Mouse (Mus musculus) liver, embryonic 13.5 days (tissue): Measurements from ENCODE around the gene Pagr1b. TPM values are rescaled to one million over a fixed set of nuclear protein-coding genes. Genes with fewer than 3 reads are reported as not detected.

Experiments
- ATAC-seq: fragments of 200-750 bp; cut with Nextera tagmentation; 2 replicates; pipeline ENCODE4 v1.8.0; 2017; ENCODE audit warnings: low read depth, mild to moderate bottlenecking, moderate number of reproducible peaks, moderate library complexity
- DNase-seq: peaks from one replicate; pipeline ENCODE4 v3.0.0; 2022
- H3K27ac ChIP-seq: fragments of 300-500 bp; sonication (generic); 2 replicates; pipeline ENCODE4 v1.5.1; 2015; ENCODE audit warnings: moderate library complexity, mild to moderate bottlenecking, inconsistent platforms
- H3K27me3 ChIP-seq: fragments of 300-500 bp; sonication (generic); 2 replicates; pipeline ENCODE4 v1.6.1; 2015; ENCODE audit warnings: mild to moderate bottlenecking, inconsistent platforms
- H3K36me3 ChIP-seq: fragments of 300-500 bp; sonication (generic); 2 replicates; pipeline ENCODE4 v1.6.1; 2015; ENCODE audit warnings: mild to moderate bottlenecking, inconsistent platforms
- H3K4me1 ChIP-seq: fragments of 300-500 bp; sonication (generic); replicated peaks from 2 replicates; pipeline ENCODE4 v1.6.1; 2015; ENCODE audit warnings: inconsistent platforms
- H3K4me2 ChIP-seq: fragments of 300-500 bp; sonication (generic); 2 replicates; pipeline ENCODE4 v1.6.1; 2015; ENCODE audit warnings: inconsistent platforms, mild to moderate bottlenecking, moderate library complexity
- H3K4me3 ChIP-seq: fragments of 300-500 bp; sonication (generic); replicated peaks from 2 replicates; pipeline ENCODE4 v1.5.1; 2015; ENCODE audit warnings: mild to moderate bottlenecking, inconsistent platforms
- H3K9ac ChIP-seq: fragments of 300-500 bp; sonication (generic); 2 replicates; pipeline ENCODE4 v1.6.1; 2015; ENCODE audit warnings: mild to moderate bottlenecking, inconsistent platforms
- H3K9me3 ChIP-seq: fragments of 300-500 bp; sonication (generic); replicated peaks from 2 replicates; pipeline ENCODE4 v1.6.1; 2016; ENCODE audit warnings: inconsistent platforms
- WGBS: fragments of 180-500 bp; shearing (Covaris S2); methylation state at CpG from one replicate; pipeline ENCODE4 v1.1.7; 2015; ENCODE audit not compliant: insufficient replicate concordance; 5-methylcytosine and 5-hydroxymethylcytosine counted together
- microRNA-seq: library from miRNA; unstranded; fragments of <30 nt; microRNA quantifications from one replicate; pipeline ENCODE4, GENCODE M21; 2016
- polyA plus RNA-seq: library from polyadenylated mRNA; unstranded; fragments of >200 nt; fragmentation: Nextera tagmentation; extraction: Ambion mirVana; gene quantifications from 2 replicates; pipeline ENCODE4 v1.2.1, GENCODE M21; 2015

Gene Pagr1b
- polyA plus RNA-seq, 1 experiment from 2014 or later = 0.27 TPM

GRCm38 (mm10) chr7:126965568-126965967 is 50.7 kb downstream of the Pagr1b start:
- WGBS = 43% methylated on average over 3 of the region's 3 CpGs
- no peak for DNase-seq
- Histone ChIP-seq H3K4me3 (no peak overlapping the region), H3K9me3 (no peaks in the 10 kb centered on the region), H3K4me2 (no peak overlapping the region), H3K27me3 (peaks cover 21% of the 10 kb centered on the region), H3K9ac (no peak overlapping the region), H3K27ac (no peak overlapping the region), H3K36me3 (no peaks in the 10 kb centered on the region), H3K4me1 (no peaks in the 10 kb centered on the region)
- ATAC-seq = no peak

DNA sequence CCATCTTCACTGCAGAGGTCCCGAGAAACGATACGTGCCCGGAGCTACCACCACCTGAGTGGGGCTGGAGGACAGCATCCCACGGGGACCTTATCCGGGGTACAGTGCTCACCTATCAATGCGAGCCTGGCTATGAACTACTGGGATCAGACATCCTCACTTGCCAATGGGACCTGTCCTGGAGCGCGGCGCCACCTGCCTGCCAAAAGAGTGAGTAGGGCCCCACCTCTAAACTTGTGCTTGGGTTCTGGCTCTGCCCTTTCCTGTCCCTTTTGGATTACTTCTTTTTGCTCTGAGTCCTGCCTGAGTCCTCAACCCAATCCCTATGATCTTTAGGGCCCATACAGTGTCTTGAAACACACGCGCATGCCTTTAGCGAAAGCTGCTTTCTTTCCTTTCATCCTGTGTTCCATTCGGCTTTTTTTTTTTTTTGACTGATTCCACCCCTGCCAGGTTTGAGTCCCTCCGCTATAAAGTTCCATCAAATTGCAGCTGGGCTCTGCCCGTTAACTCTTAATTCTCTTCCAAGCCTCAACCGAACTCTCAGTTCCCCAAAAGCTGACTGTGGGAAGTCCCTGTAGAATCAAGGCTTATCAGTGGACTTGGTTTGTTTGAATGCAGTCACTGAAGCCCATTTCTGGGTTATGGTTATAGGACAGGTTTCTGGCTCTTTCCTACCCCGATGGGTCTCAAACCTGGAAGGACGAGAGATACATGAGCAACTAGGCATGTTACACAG is 52.6 kb downstream of the Pagr1b start:
- no peaks in the 10 kb centered on the region for H3K36me3 ChIP-seq
- no peaks in the 10 kb centered on the region for H3K9me3 ChIP-seq
- no peak overlapping the region for H3K4me3 ChIP-seq
- H3K27me3 ChIP-seq = peaks cover 21% of the 10 kb centered on the region
- no peak overlapping the region for H3K4me2 ChIP-seq
- no peak overlapping the region for H3K27ac ChIP-seq
- ATAC-seq = no peak
- H3K9ac ChIP-seq = no peak overlapping the region
- 37% methylated on average over 19 of the region's 19 CpGs for WGBS
- no peaks in the 10 kb centered on the region for H3K4me1 ChIP-seq
- no peak for DNase-seq

DNA sequence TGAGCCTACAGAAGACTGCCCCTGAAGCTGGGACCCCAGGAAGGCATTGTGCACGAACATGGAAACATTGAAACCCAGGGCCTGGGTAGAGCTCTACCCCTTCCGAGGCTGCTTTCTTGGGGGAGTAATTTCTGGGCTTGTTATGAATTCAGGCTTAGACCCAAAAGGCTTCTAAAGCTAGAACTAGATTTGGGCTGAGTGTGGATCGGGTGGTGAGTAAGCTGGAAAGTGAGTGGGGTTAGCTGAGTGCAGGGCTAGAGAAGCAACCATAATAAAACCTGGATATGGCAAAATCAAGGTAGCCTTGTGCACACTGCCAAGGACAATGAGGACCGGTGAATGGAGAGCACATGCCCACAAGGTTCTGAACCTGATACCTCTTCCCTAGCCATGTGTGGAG is 54.3 kb downstream of the Pagr1b start:
- ATAC-seq (no peak), DNase-seq (no peak)
- H3K4me1 ChIP-seq = no peaks in the 10 kb centered on the region
- H3K9ac ChIP-seq = no peak overlapping the region
- H3K27ac ChIP-seq = no peak overlapping the region
- H3K27me3 ChIP-seq = peaks cover 21% of the 10 kb centered on the region
- H3K36me3 ChIP-seq = no peaks in the 10 kb centered on the region
- no peaks in the 10 kb centered on the region for H3K9me3 ChIP-seq
- WGBS = 71% methylated on average over 4 of the region's 4 CpGs
- no peak overlapping the region for H3K4me2 ChIP-seq
- H3K4me3 ChIP-seq = no peak overlapping the region

DNA sequence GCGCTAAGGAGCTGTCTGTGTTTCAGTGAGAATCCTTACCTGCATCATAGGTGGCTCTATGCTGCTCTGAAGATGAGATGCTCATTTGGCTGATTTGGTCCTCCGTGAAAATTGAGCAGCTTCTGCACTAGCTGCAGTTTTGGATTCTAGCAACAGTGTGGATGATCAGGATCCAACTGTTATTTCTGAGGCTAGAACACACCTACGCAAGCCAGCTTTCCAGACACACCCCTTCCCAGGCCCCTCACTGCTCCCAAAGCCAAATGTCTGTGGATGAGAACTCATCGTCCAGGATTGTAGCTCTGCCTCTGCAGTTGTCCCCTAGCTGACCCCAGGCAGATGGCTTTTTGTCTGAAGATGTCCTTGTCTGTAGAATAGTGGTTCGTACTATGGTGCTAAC is 55.2 kb downstream of the Pagr1b start:
- H3K27ac ChIP-seq = no peak overlapping the region
- no peaks in the 10 kb centered on the region for H3K4me1 ChIP-seq
- H3K27me3 ChIP-seq = peaks cover 21% of the 10 kb centered on the region
- H3K4me3 ChIP-seq = no peak overlapping the region
- H3K9ac ChIP-seq = no peak overlapping the region
- DNase-seq = no peak
- H3K9me3 ChIP-seq = no peaks in the 10 kb centered on the region
- no peaks in the 10 kb centered on the region for H3K36me3 ChIP-seq
- 75% methylated on average over 5 of the region's 5 CpGs for WGBS
- ATAC-seq = no peak
- H3K4me2 ChIP-seq = no peak overlapping the region

DNA sequence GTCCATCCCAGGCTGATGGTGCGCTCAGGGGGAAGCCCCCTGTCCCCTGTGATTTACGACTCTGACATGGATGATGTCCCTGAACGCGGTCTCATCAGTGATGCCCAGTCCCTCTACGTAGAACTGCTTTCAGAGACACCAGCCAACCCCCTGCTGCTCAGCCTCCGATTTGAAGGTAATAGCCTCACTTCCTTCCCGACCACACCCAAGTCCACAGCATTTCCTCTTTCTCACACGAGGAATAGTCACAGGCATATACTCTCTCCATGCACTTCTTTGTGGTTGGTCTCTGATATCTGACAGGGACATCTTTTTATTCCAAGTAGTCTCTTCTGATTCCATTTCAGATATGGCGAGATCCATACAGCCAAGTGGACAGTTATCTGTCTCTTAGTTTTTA is 56.5 kb downstream of the Pagr1b start:
- ATAC-seq (no peak), DNase-seq (no peak)
- H3K9me3 ChIP-seq = no peaks in the 10 kb centered on the region
- H3K36me3 ChIP-seq = no peaks in the 10 kb centered on the region
- no peak overlapping the region for H3K9ac ChIP-seq
- 37% methylated on average over 9 of the region's 9 CpGs for WGBS
- H3K4me2 ChIP-seq = no peak overlapping the region
- H3K27ac ChIP-seq = no peak overlapping the region
- peaks cover 21% of the 10 kb centered on the region for H3K27me3 ChIP-seq
- H3K4me3 ChIP-seq = no peak overlapping the region
- H3K4me1 ChIP-seq = no peaks in the 10 kb centered on the region

DNA sequence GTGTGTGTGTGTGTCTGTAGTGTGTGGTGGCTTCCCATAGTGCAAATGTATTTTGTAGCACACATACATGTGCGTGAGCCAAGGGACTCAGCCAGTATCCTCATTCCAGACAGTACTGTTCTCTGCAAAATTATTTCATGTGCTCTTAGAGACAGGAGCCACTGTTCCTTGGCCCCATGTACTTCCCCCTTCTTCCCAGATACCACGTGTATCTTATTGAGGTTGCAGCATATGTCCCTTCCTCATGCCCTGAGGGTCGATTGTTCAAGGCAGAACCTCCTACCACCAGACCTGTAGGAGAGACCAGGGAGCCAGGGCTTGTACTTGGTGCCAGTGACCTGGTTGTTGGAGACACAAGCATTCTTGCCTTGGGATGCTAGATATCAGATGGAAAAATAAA is 61.2 kb downstream of the Pagr1b start:
- no peak overlapping the region for H3K27ac ChIP-seq
- peaks cover 38% of the 10 kb centered on the region for H3K27me3 ChIP-seq
- H3K4me3 ChIP-seq = no peak overlapping the region
- H3K4me1 ChIP-seq = peaks cover 11% of the 10 kb centered on the region
- H3K4me2 ChIP-seq = no peak overlapping the region
- no peak for ATAC-seq
- H3K9me3 ChIP-seq = no peaks in the 10 kb centered on the region
- H3K9ac ChIP-seq = no peak overlapping the region
- H3K36me3 ChIP-seq = no peaks in the 10 kb centered on the region
- WGBS = 38% methylated on average over 3 of the region's 3 CpGs
- DNase-seq = no peak

GRCm38 (mm10) chr7:126952646-126953045 is 63.6 kb downstream of the Pagr1b start:
- ATAC-seq (no peak), DNase-seq (no peak)
- Histone ChIP-seq H3K36me3 (no peaks in the 10 kb centered on the region), H3K4me2 (no peak overlapping the region), H3K27me3 (peaks cover 55% of the 10 kb centered on the region), H3K9ac (no peak overlapping the region), H3K9me3 (no peaks in the 10 kb centered on the region), H3K4me1 (peaks cover 20% of the 10 kb centered on the region), H3K27ac (no peak overlapping the region), H3K4me3 (no peak overlapping the region)
- WGBS = under 1% methylated on average over 8 of the region's 8 CpGs

GRCm38 (mm10) chr7:126951741-126952140 is 64.5 kb downstream of the Pagr1b start:
- no peak overlapping the region for H3K9ac ChIP-seq
- no peak for ATAC-seq
- WGBS = 19% methylated on average over 4 of the region's 4 CpGs
- H3K4me2 ChIP-seq = no peak overlapping the region
- H3K9me3 ChIP-seq = no peaks in the 10 kb centered on the region
- H3K36me3 ChIP-seq = 0 out of 2 replicates have a peak, but pooled peaks cover 3% of the 10 kb centered on the region
- H3K27me3 ChIP-seq = peaks cover 55% of the 10 kb centered on the region
- H3K4me3 ChIP-seq = no peak overlapping the region
- no peak for DNase-seq
- peaks cover 20% of the 10 kb centered on the region for H3K4me1 ChIP-seq
- H3K27ac ChIP-seq = no peak overlapping the region

Small RNA genes within 50 kb of the gene (microRNA-seq; reads per million reads assigned to microRNA genes)
- gene Gm44343 = not detected

Other genes with a start within 250 kb of the Pagr1b start
- 68.4 and 77.3 TPM in 2 replicates for gene Ypel3, start 239.5 kb downstream of the Pagr1b start, polyA plus RNA-seq
- gene Tbx6, start 235.0 kb downstream of the Pagr1b start, polyA plus RNA-seq = 0.35 and 0.45 TPM in 2 replicates
- gene Ppp4c, start 224.0 kb downstream of the Pagr1b start, polyA plus RNA-seq = 133 and 141 TPM in 2 replicates
- 0.10 and 0.13 TPM in 2 replicates for gene Fam57b, start 218.8 kb downstream of the Pagr1b start, polyA plus RNA-seq
- gene 4930451I11Rik, start 184.8 kb downstream of the Pagr1b start, polyA plus RNA-seq = not detected in 2 replicates
- gene Doc2a, start 169.1 kb downstream of the Pagr1b start, polyA plus RNA-seq = 0.12 and 0.29 TPM in 2 replicates
- 17.8 and 18.9 TPM in 2 replicates for gene Hirip3, start 154.5 kb downstream of the Pagr1b start, polyA plus RNA-seq
- gene Ino80e, start 154.1 kb downstream of the Pagr1b start, polyA plus RNA-seq = 55.2 and 65.3 TPM in 2 replicates
- 11.6 and 12.9 TPM in 2 replicates for gene Taok2, start 131.8 kb downstream of the Pagr1b start, polyA plus RNA-seq
- 16.1 and 16.5 TPM in 2 replicates for gene Tmem219, start 93.6 kb downstream of the Pagr1b start, polyA plus RNA-seq
- gene Kctd13, start 87.6 kb downstream of the Pagr1b start, polyA plus RNA-seq = 6.2 and 6.9 TPM in 2 replicates
- gene Asphd1, start 66.9 kb downstream of the Pagr1b start, polyA plus RNA-seq = not detected in 2 replicates
- 0.06 and 0.09 TPM in 2 replicates for gene Sez6l2, start 65.9 kb downstream of the Pagr1b start, polyA plus RNA-seq
- gene Cdipt, start 40.6 kb downstream of the Pagr1b start, polyA plus RNA-seq = 50.7 and 55.5 TPM in 2 replicates
- gene Cdiptos, start 40.4 kb downstream of the Pagr1b start, polyA plus RNA-seq = 0.37 and 0.65 TPM in 2 replicates
- 7.8 and 8.6 TPM in 2 replicates for gene Mvp, start 1.9 kb downstream of the Pagr1b start, polyA plus RNA-seq
- gene Pagr1a, start 868 bp upstream of the Pagr1b start, polyA plus RNA-seq = 38.7 and 50.1 TPM in 2 replicates
- gene Gm42742, start 4.6 kb upstream of the Pagr1b start, polyA plus RNA-seq = 5.1 and 11.3 TPM in 2 replicates
- 0.22 and 0.47 TPM in 2 replicates for gene Prrt2, start 4.7 kb upstream of the Pagr1b start, polyA plus RNA-seq
- gene Maz, start 10.6 kb upstream of the Pagr1b start, polyA plus RNA-seq = 38.2 and 42.2 TPM in 2 replicates
- 109 and 122 TPM in 2 replicates for gene Kif22, start 26.0 kb upstream of the Pagr1b start, polyA plus RNA-seq
- not detected in 2 replicates for gene Zg16, start 70.8 kb upstream of the Pagr1b start, polyA plus RNA-seq
- 7.0 and 7.3 TPM in 2 replicates for gene AI467606, start 74.9 kb upstream of the Pagr1b start, polyA plus RNA-seq
- 44.4 and 49.1 TPM in 2 replicates for gene Qprt, start 105.7 kb upstream of the Pagr1b start, polyA plus RNA-seq
- gene Spn, start 121.3 kb upstream of the Pagr1b start, polyA plus RNA-seq = 8.2 and 8.7 TPM in 2 replicates
- 27.1 and 32.1 TPM in 2 replicates for gene Cd2bp2, start 179.6 kb upstream of the Pagr1b start, polyA plus RNA-seq
- 15.8 and 15.9 TPM in 2 replicates for gene Tbc1d10b, start 192.0 kb upstream of the Pagr1b start, polyA plus RNA-seq
- gene Mylpf, start 192.4 kb upstream of the Pagr1b start, polyA plus RNA-seq = 42.7 and 46.8 TPM in 2 replicates
- gene Zfp553, start 216.6 kb upstream of the Pagr1b start, polyA plus RNA-seq = 8.3 and 9.0 TPM in 2 replicates
- gene Sept1, start 216.6 kb upstream of the Pagr1b start, polyA plus RNA-seq = 9.7 and 9.8 TPM in 2 replicates
- 19.0 and 20.6 TPM in 2 replicates for gene Zfp771, start 227.8 kb upstream of the Pagr1b start, polyA plus RNA-seq
- 134 and 136 TPM in 2 replicates for gene Dctpp1, start 244.2 kb upstream of the Pagr1b start, polyA plus RNA-seq